Mouse (Mus musculus): ENCODE results near the gene Rbp1. TPM values are rescaled to one million over a fixed set of nuclear protein-coding genes. Genes with fewer than 3 reads are reported as not detected.

Gene Rbp1
- polyA plus RNA-seq, 1 experiment from 2014 or later, result 25.5 TPM

DNA sequence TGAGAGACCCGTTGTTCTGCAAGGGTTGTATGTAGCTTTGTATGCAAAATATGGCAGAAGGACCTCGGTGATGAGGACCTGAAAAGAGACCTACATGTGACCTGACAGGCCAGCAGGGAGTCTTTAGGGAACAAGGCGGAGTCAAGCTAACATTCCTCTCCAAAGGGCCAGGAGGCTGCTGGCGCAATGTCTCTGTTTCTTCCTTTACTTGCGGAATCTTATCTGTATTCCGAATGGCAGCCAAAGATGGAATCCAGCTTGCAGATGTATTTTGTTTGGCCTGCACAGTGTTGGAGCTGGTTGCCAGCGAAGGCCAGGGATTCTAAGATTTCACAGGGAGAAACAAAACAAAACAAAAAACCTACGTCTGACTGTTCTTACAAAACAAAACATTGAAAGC is 6.0 kb downstream of the Rbp1 start:
- H3K4me1 ChIP-seq, result peaks cover 74% of the 10 kb centered on the region
- no peaks in the 10 kb centered on the region for H3K36me3 ChIP-seq
- H3K4me3 ChIP-seq, result no peak overlapping the region
- H3K27me3 ChIP-seq (ENCODE audit: low read depth, poor library complexity, severe bottlenecking), result peaks cover 80% of the 10 kb centered on the region
- no peaks in the 10 kb centered on the region for H3K9me3 ChIP-seq (replicated peaks)
- DNase-seq (ENCODE audit: low spot score), result no peak
- 76% methylated on average over 8 of the region's 8 CpGs for WGBS
- H3K27ac ChIP-seq (replicated peaks), result no peak overlapping the region

DNA sequence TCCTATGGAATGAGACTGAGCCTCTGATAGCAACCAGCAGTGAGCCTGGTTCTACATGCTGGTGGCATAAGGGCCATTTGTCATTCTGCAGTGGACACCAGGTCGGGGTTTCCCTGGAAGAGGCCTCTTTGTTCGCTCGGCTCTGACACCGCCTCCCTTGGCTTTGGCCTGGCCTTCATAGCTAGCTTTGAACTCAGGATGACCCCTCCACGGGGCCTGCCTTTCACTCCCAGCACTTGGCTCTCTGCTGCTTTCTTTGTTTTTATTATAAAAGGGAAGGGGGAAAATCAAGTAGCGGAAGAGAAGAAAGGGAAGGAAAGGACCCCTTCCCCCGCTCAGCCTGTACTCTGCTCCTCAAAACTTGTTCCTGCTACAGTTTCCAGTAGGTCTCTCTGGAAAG is 7.0 kb downstream of the Rbp1 start:
- Histone ChIP-seq H3K9me3 (replicated peaks) (no peaks in the 10 kb centered on the region), H3K27ac (replicated peaks) (peak overlapping the region; percentile 43; the same call in 1 of the 2 replicates), H3K36me3 (no peaks in the 10 kb centered on the region), H3K27me3 (ENCODE audit: low read depth, poor library complexity, severe bottlenecking) (peaks cover 73% of the 10 kb centered on the region), H3K4me3 (0 out of 2 replicates have a peak overlapping the region, but pooled peaks have one; percentile 5), H3K4me1 (peaks cover 71% of the 10 kb centered on the region)
- 17% methylated on average over 7 of the region's 7 CpGs for WGBS
- DNase-seq (ENCODE audit: low spot score), result peak; percentile 36

DNA sequence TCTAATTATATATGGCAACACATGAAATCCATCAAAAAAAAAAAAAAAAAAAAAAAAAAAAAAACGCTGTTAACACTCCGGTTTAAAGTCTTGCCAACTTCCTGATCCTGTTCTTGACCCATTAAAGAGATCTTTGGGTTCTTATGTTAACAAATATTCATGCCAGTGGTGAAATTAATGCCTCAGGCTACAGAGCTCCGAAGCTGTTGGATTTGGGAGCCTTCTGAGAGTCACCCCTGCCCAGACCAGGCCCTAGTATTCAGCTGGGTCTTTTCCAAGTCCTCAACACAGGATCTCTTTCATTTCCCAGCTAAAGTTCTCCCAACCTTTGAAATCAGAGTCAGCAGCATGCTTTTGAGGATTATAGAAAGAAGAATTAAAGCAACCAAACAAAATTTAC is 7.8 kb downstream of the Rbp1 start:
- Histone ChIP-seq H3K9me3 (replicated peaks) (no peaks in the 10 kb centered on the region), H3K4me1 (peaks cover 64% of the 10 kb centered on the region), H3K27me3 (ENCODE audit: low read depth, poor library complexity, severe bottlenecking) (peaks cover 68% of the 10 kb centered on the region), H3K36me3 (no peaks in the 10 kb centered on the region), H3K4me3 (no peak overlapping the region), H3K27ac (replicated peaks) (no peak overlapping the region)
- no peak for DNase-seq (ENCODE audit: low spot score)
- WGBS, result 81% methylated on average over 3 of the region's 3 CpGs

- H3K36me3 ChIP-seq, result no peaks in the 10 kb centered on the region
- H3K9me3 ChIP-seq (replicated peaks), result no peaks in the 10 kb centered on the region
- peaks cover 43% of the 10 kb centered on the region for H3K27me3 ChIP-seq (ENCODE audit: low read depth, poor library complexity, severe bottlenecking)
- no peak overlapping the region for H3K4me3 ChIP-seq
- H3K4me1 ChIP-seq, result peaks cover 40% of the 10 kb centered on the region
- WGBS, result 32% methylated on average over 2 of the region's 2 CpGs
- DNase-seq (ENCODE audit: low spot score), result no peak
- no peak overlapping the region for H3K27ac ChIP-seq (replicated peaks)
Observed at GRCm38 (mm10) chr9:98433021-98433420, 10.3 kb downstream of the Rbp1 start.

DNA sequence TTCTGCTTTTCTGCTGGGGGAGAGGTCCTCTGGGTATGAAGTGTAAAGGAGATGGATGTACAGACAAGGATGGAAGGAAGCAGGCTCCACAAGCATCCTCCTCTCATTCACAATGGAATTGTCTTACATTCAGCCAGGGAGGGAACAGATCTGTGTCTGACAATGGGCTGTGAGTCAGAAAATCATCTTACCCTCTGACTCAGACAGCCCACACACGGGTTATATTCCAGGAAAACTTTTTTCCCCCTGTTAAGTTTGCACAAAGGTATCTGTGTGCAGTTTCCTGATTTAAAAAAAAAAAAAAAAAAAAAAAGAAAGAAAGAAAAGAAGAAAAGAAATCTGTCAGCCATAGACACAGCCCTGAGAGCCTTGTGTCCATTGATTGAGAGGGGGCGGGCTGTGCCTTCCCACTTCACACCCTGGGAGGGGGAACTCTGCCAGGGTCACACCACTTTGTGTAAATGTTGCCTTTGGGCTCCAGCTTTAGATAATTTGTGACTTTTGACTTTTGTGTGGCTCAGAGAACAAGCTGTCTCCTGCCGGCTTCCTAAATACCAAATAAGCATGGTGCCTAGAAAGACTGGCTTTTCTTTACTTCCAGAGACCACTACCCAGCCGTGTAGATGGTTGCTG is 11.3 kb downstream of the Rbp1 start:
- Histone ChIP-seq H3K9me3 (replicated peaks) (no peaks in the 10 kb centered on the region), H3K4me3 (no peak overlapping the region), H3K36me3 (no peaks in the 10 kb centered on the region), H3K4me1 (peaks cover 40% of the 10 kb centered on the region), H3K27me3 (ENCODE audit: low read depth, poor library complexity, severe bottlenecking) (peaks cover 33% of the 10 kb centered on the region), H3K27ac (replicated peaks) (no peak overlapping the region)
- 28% methylated on average over 4 of the region's 4 CpGs for WGBS
- no peak for DNase-seq (ENCODE audit: low spot score)

DNA sequence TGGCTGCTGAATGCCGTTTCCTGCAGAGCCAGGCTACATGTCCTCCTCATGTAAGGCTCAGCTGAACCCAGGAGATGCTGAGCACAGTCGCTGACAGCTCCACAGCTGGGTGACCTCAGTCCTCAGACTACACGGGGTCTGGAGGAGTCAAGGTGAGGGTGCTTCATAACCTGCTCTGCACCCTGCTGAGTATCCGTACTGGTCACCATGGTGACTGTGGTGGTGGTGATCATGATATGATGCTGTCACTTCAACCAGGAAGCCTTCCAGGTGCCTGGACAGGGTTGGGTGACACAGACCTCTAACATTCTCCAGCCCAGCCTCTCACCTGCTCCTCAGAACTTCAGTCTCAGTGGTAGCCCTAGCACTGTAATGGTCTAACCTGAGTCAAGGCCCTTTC is 15.1 kb downstream of the Rbp1 start:
- H3K27ac ChIP-seq (replicated peaks), result no peak overlapping the region
- peaks cover 29% of the 10 kb centered on the region for H3K4me1 ChIP-seq
- H3K36me3 ChIP-seq, result no peaks in the 10 kb centered on the region
- H3K9me3 ChIP-seq (replicated peaks), result no peaks in the 10 kb centered on the region
- WGBS, result 88% methylated on average over 4 of the region's 4 CpGs
- peaks cover 9% of the 10 kb centered on the region; the same call in 1 of the 2 replicates for H3K27me3 ChIP-seq (ENCODE audit: low read depth, poor library complexity, severe bottlenecking)
- H3K4me3 ChIP-seq, result no peak overlapping the region
- no peak for DNase-seq (ENCODE audit: low spot score)

- Histone ChIP-seq H3K4me3 (no peak overlapping the region), H3K27ac (replicated peaks) (no peak overlapping the region), H3K9me3 (replicated peaks) (no peaks in the 10 kb centered on the region), H3K36me3 (no peaks in the 10 kb centered on the region), H3K4me1 (peaks cover 16% of the 10 kb centered on the region), H3K27me3 (ENCODE audit: low read depth, poor library complexity, severe bottlenecking) (peaks cover 6% of the 10 kb centered on the region; the same call in 1 of the 2 replicates)
- no peak for DNase-seq (ENCODE audit: low spot score)
- WGBS, result 63% methylated on average over 3 of the region's 3 CpGs
Observed at GRCm38 (mm10) chr9:98439091-98439490, 16.3 kb downstream of the Rbp1 start.

DNA sequence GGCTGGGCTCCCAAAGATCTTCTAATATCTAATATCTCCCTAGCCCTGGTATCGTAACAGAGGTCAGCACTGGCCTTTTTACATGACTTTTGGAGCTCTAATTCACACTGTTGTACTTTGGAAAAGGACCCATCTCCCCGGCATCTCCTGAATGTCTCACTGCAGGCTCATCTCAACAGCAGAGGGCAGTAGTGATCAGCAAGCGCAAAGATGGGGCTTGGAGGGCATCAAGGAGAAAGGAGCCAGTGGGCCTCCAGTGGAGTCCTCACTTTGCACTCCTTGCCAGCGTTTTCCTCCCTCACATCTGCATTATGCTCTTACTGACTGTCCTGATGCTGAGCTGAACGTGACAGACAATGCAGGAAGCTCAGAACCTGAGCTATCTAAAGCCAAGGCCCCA is 19.9 kb downstream of the Rbp1 start:
- H3K36me3 ChIP-seq, result peaks cover 8% of the 10 kb centered on the region
- 58% methylated on average over 5 of the region's 5 CpGs for WGBS
- H3K4me1 ChIP-seq, result peaks cover 12% of the 10 kb centered on the region
- no peak overlapping the region for H3K4me3 ChIP-seq
- no peaks in the 10 kb centered on the region for H3K9me3 ChIP-seq (replicated peaks)
- peak; percentile 42 for DNase-seq (ENCODE audit: low spot score)
- H3K27me3 ChIP-seq (ENCODE audit: low read depth, poor library complexity, severe bottlenecking), result no peaks in the 10 kb centered on the region
- no peak overlapping the region for H3K27ac ChIP-seq (replicated peaks)

- H3K9me3 ChIP-seq (replicated peaks), result no peaks in the 10 kb centered on the region
- H3K4me1 ChIP-seq, result no peaks in the 10 kb centered on the region
- H3K27me3 ChIP-seq (ENCODE audit: low read depth, poor library complexity, severe bottlenecking), result no peaks in the 10 kb centered on the region
- no peak for DNase-seq (ENCODE audit: low spot score)
- peaks cover 8% of the 10 kb centered on the region for H3K36me3 ChIP-seq
- H3K27ac ChIP-seq (replicated peaks), result no peak overlapping the region
- WGBS, result 78% methylated on average over 9 of the region's 9 CpGs
- no peak overlapping the region for H3K4me3 ChIP-seq
Observed at GRCm38 (mm10) chr9:98445359-98446149, 22.8 kb downstream of the Rbp1 start.

GRCm38 (mm10) chr9:98450976-98451375 is 28.2 kb downstream of the Rbp1 start:
- H3K27ac ChIP-seq (replicated peaks), result no peak overlapping the region
- no peaks in the 10 kb centered on the region for H3K4me1 ChIP-seq
- no peaks in the 10 kb centered on the region for H3K36me3 ChIP-seq
- no peaks in the 10 kb centered on the region; the same call in 1 of the 2 replicates for H3K9me3 ChIP-seq (replicated peaks)
- no peak for DNase-seq (ENCODE audit: low spot score)
- WGBS, result 92% methylated on average over 1 of the region's 1 CpGs
- H3K27me3 ChIP-seq (ENCODE audit: low read depth, poor library complexity, severe bottlenecking), result no peaks in the 10 kb centered on the region
- no peak overlapping the region for H3K4me3 ChIP-seq

GRCm38 (mm10) chr9:98466709-98467108 is 43.9 kb downstream of the Rbp1 start:
- H3K27ac ChIP-seq (replicated peaks), result no peak overlapping the region
- no peaks in the 10 kb centered on the region for H3K36me3 ChIP-seq
- no peaks in the 10 kb centered on the region for H3K9me3 ChIP-seq (replicated peaks)
- H3K27me3 ChIP-seq (ENCODE audit: low read depth, poor library complexity, severe bottlenecking), result no peaks in the 10 kb centered on the region
- no peaks in the 10 kb centered on the region; the same call in 1 of the 2 replicates for H3K4me1 ChIP-seq
- DNase-seq (ENCODE audit: low spot score), result no peak
- WGBS, result 79% methylated on average over 2 of the region's 2 CpGs
- no peak overlapping the region for H3K4me3 ChIP-seq

- no peaks in the 10 kb centered on the region for H3K27me3 ChIP-seq (ENCODE audit: low read depth, poor library complexity, severe bottlenecking)
- H3K4me3 ChIP-seq, result no peak overlapping the region
- DNase-seq (ENCODE audit: low spot score), result no peak
- H3K27ac ChIP-seq (replicated peaks), result no peak overlapping the region
- H3K9me3 ChIP-seq (replicated peaks), result no peaks in the 10 kb centered on the region
- H3K36me3 ChIP-seq, result no peaks in the 10 kb centered on the region
- 89% methylated on average over 2 of the region's 2 CpGs for WGBS
- H3K4me1 ChIP-seq, result no peaks in the 10 kb centered on the region
Observed at GRCm38 (mm10) chr9:98480172-98480749, 57.5 kb downstream of the Rbp1 start.

DNA sequence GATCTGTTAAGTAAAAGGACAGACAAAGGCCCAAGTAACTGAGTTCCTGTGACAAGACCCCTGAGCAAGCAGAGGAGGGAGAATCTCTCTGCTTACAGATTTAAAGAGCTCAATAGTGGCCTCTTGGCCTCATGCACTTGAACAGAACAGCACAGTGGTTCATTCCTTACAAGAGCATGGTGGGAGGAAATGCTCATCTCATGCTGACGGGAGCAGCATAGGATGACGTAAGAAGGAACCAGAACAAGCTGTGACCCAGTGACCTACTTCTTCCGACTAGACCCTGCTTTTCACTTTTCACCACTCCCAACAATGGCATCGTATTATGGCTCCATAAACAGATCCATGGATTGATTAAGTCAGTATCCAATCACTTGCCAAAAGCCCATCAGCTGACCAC is 59.5 kb downstream of the Rbp1 start:
- Histone ChIP-seq H3K4me1 (no peaks in the 10 kb centered on the region), H3K27ac (replicated peaks) (no peak overlapping the region), H3K36me3 (no peaks in the 10 kb centered on the region), H3K27me3 (ENCODE audit: low read depth, poor library complexity, severe bottlenecking) (no peaks in the 10 kb centered on the region), H3K9me3 (replicated peaks) (no peaks in the 10 kb centered on the region), H3K4me3 (no peak overlapping the region)
- DNase-seq (ENCODE audit: low spot score), result no peak
- 76% methylated on average over 4 of the region's 4 CpGs for WGBS
